Mouse (Mus musculus) megakaryocyte, embryonic 14.5 days (primary cell): ENCODE data around the gene Arsb.

Experiments
- FLI1 ChIP-seq: IDR thresholded peaks from 2 replicates; pipeline ENCODE4 v1.6.1; 2012; ENCODE audit warnings: low read length, inconsistent platforms, mixed read lengths
- GATA1 ChIP-seq: IDR thresholded peaks from 3 replicates; pipeline ENCODE4 v1.6.1; 2012; ENCODE audit warnings: mixed read lengths, low read length, inconsistent platforms, borderline replicate concordance

DNA sequence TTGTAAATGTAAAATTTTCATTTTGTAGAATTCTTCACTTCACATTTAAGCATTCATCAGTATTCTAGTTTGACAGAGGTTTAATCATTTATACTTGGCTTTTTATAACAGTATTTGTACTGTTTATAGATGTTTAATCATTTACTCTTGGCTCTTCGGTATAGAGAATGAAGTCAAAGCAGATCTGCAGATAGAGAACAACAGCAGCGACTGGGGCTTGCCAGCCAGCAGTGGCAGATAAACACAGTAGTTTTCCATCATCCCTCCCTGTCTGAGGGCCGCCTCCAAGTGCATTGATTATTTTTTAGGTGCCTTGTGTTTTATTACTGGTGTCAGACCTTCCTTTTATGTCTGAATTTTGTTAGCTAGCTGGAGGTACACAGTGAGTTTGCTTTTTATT is 118.6 kb downstream of the Arsb start:
- TF ChIP-seq FLI1: no peak
- TF ChIP-seq GATA1: no peak
